Mouse (Mus musculus) E14TG2a.4 (cell line): Measurements from ENCODE around the gene Ncoa5.

Source experiments
- CTCF ChIP-seq: conservative IDR thresholded peaks from 2 replicates; pipeline ENCODE4 v1.5.1; 2014; ENCODE audit warnings: low read length
- NANOG ChIP-seq: IDR thresholded peaks from 2 replicates; pipeline ENCODE4 v1.6.1; 2014; ENCODE audit warnings: borderline replicate concordance, low read length, mixed read lengths

- TF ChIP-seq CTCF (no peak), NANOG (no peak)
Measured at GRCm38 (mm10) chr2:164956195-164956594, 78.5 kb downstream of the Ncoa5 start.
